Mouse (Mus musculus) lung, postnatal 0 days (tissue): ENCODE data around the gene Pmpca. TPM values are rescaled to one million over a fixed set of nuclear protein-coding genes. Genes with fewer than 3 reads are reported as not detected.
"Not testable (repeated sequence)": the region's sequence is repeated elsewhere in the genome, so short reads cannot be mapped to it uniquely, and the experiment has no call there.

Experiments used
- ATAC-seq: fragments of 200-750 bp; cut with Nextera tagmentation; 2 replicates; pipeline ENCODE4 v1.8.0; 2017; ENCODE audit warnings: moderate library complexity
- DNase-seq: peaks from one replicate; pipeline ENCODE4 v3.0.0-alpha.2; 2016; ENCODE audit warnings: low spot score
- H3K27ac ChIP-seq: fragments of 300-500 bp; sonication (generic); 2 replicates; pipeline ENCODE4 v1.5.1; 2014; ENCODE audit warnings: antibody characterized with exemption, mild to moderate bottlenecking, low read length, mixed read lengths
- H3K27me3 ChIP-seq: fragments of 300-500 bp; sonication (generic); replicated peaks from 2 replicates; pipeline ENCODE4 v1.6.1; 2014; ENCODE audit warnings: low read length, mixed read lengths; ENCODE audit not compliant: insufficient read depth
- H3K36me3 ChIP-seq: fragments of 300-500 bp; sonication (generic); 2 replicates; pipeline ENCODE4 v1.6.1; 2014; ENCODE audit warnings: low read length, mixed read lengths; ENCODE audit not compliant: insufficient read depth
- H3K4me1 ChIP-seq: fragments of 300-500 bp; sonication (generic); 2 replicates; pipeline ENCODE4 v1.6.1; 2014; ENCODE audit warnings: antibody characterized with exemption, low read depth, low read length, mixed read lengths; ENCODE audit not compliant: insufficient read depth
- H3K4me2 ChIP-seq: fragments of 300-500 bp; sonication (generic); replicated peaks from 2 replicates; pipeline ENCODE4 v1.6.1; 2014; ENCODE audit warnings: low read depth, mild to moderate bottlenecking, low read length, moderate library complexity, mixed read lengths
- H3K4me3 ChIP-seq: fragments of 300-500 bp; sonication (generic); 2 replicates; pipeline ENCODE4 v1.5.1; 2014; ENCODE audit warnings: low read depth, low read length
- H3K9ac ChIP-seq: fragments of 300-500 bp; sonication (generic); replicated peaks from 2 replicates; pipeline ENCODE4 v1.6.1; 2014; ENCODE audit warnings: low read depth, mild to moderate bottlenecking
- H3K9me3 ChIP-seq: fragments of 300-500 bp; sonication (generic); 2 replicates; pipeline ENCODE4 v1.6.1; 2016; ENCODE audit warnings: low read length, mixed read lengths
- CTCF ChIP-seq: IDR thresholded peaks from 2 replicates; pipeline ENCODE4 v1.5.1; 2016; ENCODE audit warnings: antibody characterized with exemption, mild to moderate bottlenecking
- EP300 ChIP-seq: IDR thresholded peaks from 2 replicates; pipeline ENCODE4 v1.6.1; 2016; ENCODE audit warnings: antibody characterized with exemption, mild to moderate bottlenecking, control low read depth
- WGBS: fragments of 180-500 bp; shearing (Covaris S2); extraction: QIAGEN DNeasy Blood & Tissue Kit; methylation state at CpG from one replicate; pipeline ENCODE4 v1.1.7; 2014; 5-methylcytosine and 5-hydroxymethylcytosine counted together
- polyA plus RNA-seq: library from polyadenylated mRNA; unstranded; fragments of >200 nt; fragmentation: Nextera tagmentation; extraction: Ambion mirVana; gene quantifications from 2 replicates; pipeline ENCODE4 v1.2.1, GENCODE M21; 2015

The Pmpca gene
- polyA plus RNA-seq, 1 experiment from 2014 or later: 39.0 TPM

DNA sequence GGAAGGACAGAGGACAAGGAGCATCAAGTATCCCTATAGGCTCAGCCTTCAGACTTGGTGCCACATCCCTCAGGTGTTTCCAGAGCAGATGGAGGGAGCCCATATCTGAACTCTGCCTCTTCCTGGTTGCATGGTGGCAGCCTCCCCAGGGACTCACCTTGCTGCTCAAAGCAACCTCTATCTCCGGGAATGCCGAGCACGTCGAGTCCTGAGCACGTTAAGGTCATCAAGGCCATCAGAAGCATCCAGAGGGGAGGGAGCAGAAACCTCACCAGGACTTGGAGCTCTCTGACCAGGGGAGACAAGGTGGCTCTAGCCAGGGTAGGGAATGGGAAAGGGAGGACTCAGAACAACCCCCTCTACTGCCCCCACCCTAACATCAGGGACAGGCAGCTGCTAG lies 25.7 kb upstream of the Pmpca start:
- ATAC-seq (no peak), DNase-seq (no peak)
- no peak overlapping the region for H3K4me2 ChIP-seq
- TF ChIP-seq EP300: no peak
- no peak for TF ChIP-seq CTCF
- no peaks in the 10 kb centered on the region; the same call in 1 of the 2 replicates for H3K4me1 ChIP-seq
- WGBS: 49% methylated on average over 5 of the region's 5 CpGs
- H3K9me3 ChIP-seq: no peaks in the 10 kb centered on the region
- H3K36me3 ChIP-seq: peaks cover 14% of the 10 kb centered on the region; the same call in 1 of the 2 replicates
- H3K9ac ChIP-seq: no peak overlapping the region
- H3K27ac ChIP-seq: no peak overlapping the region
- no peaks in the 10 kb centered on the region for H3K27me3 ChIP-seq
- no peak overlapping the region for H3K4me3 ChIP-seq

DNA sequence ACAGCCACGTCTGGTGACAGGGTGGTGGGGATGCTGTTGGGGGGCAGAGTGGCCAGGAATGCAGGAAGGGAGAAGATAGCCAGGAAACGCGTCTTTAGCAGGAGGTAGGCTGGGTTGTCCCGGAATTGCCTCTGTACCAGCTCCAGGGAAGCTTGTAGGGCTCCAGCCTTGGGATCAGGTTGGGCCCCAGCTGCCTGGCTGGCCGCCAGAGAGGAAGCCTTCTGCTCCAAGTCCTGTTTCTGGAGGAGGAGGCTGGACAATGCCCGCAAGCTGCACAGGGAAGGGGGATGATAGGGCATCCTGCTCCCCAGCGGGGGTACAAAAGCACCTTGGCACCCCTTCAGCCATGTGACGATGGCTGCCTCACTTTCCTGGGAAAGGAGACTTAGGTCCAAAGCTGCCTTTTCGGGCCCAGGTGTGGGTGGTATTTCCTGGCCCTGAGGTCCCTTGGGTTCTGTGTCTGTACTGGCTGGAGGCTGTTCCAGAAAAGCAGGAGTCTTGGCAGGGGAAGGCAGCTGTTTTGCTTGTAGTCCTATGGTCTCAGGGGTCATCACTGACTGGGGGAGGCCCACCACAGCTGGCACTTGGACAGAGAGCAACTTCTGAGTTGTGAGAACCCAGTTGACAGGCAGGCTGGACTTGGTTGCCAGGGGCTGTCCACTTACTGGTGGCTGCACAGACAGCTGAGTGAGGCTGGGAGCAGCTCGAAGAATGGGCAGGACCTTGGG lies 24.2 kb upstream of the Pmpca start:
- Histone ChIP-seq H3K27me3 (no peaks in the 10 kb centered on the region), H3K4me1 (no peaks in the 10 kb centered on the region; the same call in 1 of the 2 replicates), H3K9me3 (no peaks in the 10 kb centered on the region), H3K36me3 (peaks cover 17% of the 10 kb centered on the region), H3K4me3 (no peak overlapping the region), H3K4me2 (no peak overlapping the region), H3K9ac (no peak overlapping the region), H3K27ac (no peak overlapping the region)
- no peak for TF ChIP-seq EP300
- TF ChIP-seq CTCF: no peak
- ATAC-seq: peak; percentile 25; the same call in 1 of the 2 replicates
- peak; percentile 60 for DNase-seq
- WGBS: 53% methylated on average over 10 of the region's 10 CpGs

DNA sequence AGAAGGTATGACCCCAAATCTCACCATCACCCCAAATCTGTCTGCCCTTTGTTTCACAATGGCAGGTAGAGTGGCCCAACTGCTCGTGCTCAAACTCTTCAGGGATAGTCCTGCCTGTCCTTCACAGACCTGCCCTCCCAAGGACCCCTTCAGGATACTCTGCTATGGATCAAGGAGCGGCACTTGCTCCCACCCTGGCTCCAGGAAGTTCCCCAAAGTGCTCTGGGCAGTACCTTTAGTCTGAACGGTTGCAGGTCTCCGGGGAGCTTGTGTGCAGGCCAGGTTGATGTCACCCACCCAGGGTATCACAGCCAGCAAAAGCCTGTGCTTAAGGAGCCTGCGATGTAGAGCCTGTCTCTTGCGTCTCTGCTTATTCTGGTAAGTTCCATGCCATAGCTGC lies 21.2 kb upstream of the Pmpca start:
- WGBS: 88% methylated on average over 6 of the region's 6 CpGs
- Histone ChIP-seq H3K27ac (no peak overlapping the region), H3K9ac (no peak overlapping the region), H3K27me3 (no peaks in the 10 kb centered on the region), H3K36me3 (peaks cover 24% of the 10 kb centered on the region), H3K4me3 (no peak overlapping the region), H3K4me1 (no peaks in the 10 kb centered on the region; the same call in 1 of the 2 replicates), H3K4me2 (no peak overlapping the region), H3K9me3 (no peaks in the 10 kb centered on the region)
- ATAC-seq (no peak), DNase-seq (no peak)
- TF ChIP-seq EP300 (no peak), CTCF (no peak)

DNA sequence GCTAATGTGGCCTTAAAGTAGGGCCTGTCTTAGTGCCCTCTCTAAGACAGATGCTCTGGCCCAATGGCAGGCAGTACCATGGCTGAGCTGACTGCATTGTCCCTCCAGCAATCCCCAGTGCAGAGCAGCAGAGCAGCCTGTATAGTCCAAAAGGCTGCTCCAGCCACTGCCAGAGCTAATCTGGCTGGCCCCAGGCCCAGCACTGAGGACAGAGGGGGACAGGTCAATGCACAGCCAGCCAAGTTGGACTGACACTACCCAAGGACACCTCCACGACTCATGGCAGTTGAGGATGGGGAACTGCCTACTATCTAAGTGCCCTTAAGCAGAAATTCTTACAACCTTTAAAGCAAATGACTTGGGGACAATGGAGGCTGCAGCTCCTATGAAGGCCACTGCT lies 20.6 kb upstream of the Pmpca start:
- Histone ChIP-seq H3K4me1 (no peaks in the 10 kb centered on the region; the same call in 1 of the 2 replicates), H3K9me3 (no peaks in the 10 kb centered on the region), H3K36me3 (peaks cover 30% of the 10 kb centered on the region), H3K4me3 (no peak overlapping the region), H3K9ac (no peak overlapping the region), H3K27ac (no peak overlapping the region), H3K4me2 (no peak overlapping the region), H3K27me3 (no peaks in the 10 kb centered on the region)
- no peak for ATAC-seq
- TF ChIP-seq EP300 (no peak), CTCF (no peak)
- 71% methylated on average over 1 of the region's 1 CpGs for WGBS
- no peak for DNase-seq

DNA sequence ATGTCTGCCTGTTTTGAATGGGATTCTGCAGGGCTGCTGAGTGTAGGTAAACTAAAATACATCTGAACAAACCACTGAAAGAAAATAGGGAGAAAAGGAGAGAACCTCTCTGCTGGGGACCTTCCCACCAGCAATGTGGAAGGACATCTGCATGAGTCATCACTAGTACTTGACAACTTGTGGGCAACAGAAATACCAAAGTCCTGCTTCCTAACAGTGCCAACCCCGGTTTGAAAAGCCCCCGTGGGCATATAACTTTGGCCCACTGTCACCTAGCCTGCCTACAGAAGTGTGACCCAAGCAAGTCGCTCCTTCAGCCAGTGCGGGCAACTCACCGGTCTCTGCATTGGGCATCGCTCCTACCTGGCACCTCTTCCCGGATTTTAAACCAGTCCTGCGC lies 16.7 kb upstream of the Pmpca start:
- peaks cover 38% of the 10 kb centered on the region for H3K36me3 ChIP-seq
- TF ChIP-seq EP300 (no peak), CTCF (no peak)
- WGBS: 98% methylated on average over 8 of the region's 8 CpGs

DNA sequence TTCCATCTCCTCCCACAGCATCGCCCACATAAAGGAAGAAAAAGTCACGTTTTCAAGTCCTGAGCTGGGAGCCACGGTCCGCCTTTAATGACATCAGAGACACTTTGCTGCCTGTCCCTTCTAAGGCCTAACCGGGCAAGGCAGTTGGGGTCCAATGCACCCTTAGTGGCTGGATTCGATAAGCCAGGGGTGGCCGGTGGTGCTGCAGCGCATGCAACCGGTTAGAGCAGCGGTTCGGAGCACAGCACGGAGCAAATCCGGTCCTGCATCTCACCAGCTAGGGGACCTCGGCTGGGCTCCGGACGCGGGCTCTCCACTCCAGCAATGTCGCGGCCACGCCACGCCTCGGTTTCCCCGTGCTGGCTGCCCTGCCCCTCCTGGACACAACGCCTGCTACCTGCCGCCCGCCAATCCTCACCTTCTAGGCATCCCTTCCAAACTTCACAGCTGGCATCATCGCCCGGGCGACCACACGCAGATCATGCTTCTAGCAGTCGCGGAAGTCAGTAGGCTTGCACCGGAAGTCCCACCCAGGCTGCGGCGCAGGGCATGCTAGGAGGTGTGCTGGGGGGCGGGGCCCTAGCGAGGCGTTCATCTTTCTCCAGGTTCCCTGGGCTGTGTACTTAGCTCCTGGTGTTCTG lies 8.9 kb upstream of the Pmpca start, which contains the start of gene Snapc4:
Gene Snapc4 (minus strand): TSS at position 523 of the 641 bp plus-strand sequence.
- Histone ChIP-seq H3K4me2 (peak within 1 kb of the TSS; percentile 92), H3K36me3 (peaks cover 18% of the 10 kb centered on the region), H3K9me3 (no peaks in the 10 kb centered on the region), H3K27ac (peak within 1 kb of the TSS; percentile 51), H3K27me3 (no peaks in the 10 kb centered on the region), H3K4me1 (no peaks in the 10 kb centered on the region), H3K4me3 (peak within 1 kb of the TSS; percentile 55), H3K9ac (peak within 1 kb of the TSS; percentile 57)
- TF ChIP-seq EP300 (no peak), CTCF (no peak)
- DNase-seq (peak; percentile 94), ATAC-seq (peak; percentile 98)
- WGBS: under 1% methylated on average over 38 of the region's 38 CpGs

More for the DNA sequence above, 16.7 kb upstream of the Pmpca start:
- Histone ChIP-seq H3K4me1 (no peaks in the 10 kb centered on the region), H3K27me3 (no peaks in the 10 kb centered on the region), H3K27ac (no peak overlapping the region), H3K4me2 (no peak overlapping the region), H3K4me3 (no peak overlapping the region), H3K9ac (no peak overlapping the region), H3K9me3 (no peaks in the 10 kb centered on the region)
- ATAC-seq (no peak), DNase-seq (no peak)

DNA sequence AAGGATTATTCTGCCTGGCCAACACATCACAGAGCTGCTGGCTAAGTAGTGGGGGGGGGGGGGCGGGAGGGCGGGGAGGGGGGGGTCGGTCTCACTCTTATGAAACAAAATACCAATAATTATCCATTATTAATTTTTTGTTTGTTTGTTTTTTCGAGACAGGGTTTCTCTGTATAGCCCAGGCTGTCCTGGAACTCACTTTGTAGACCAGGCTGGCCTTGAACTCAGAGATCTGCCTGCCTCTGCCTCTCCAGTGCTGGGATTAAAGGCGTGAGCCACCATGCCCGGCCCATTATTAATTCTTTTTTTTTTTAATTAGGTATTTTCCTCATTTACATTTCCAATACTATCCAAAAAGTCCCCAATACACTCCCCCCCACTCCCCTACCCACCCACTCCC lies 8.3 kb upstream of the Pmpca start:
- not testable (repeated sequence) for H3K9me3 ChIP-seq, ATAC-seq, H3K4me1 ChIP-seq, H3K27ac ChIP-seq, H3K9ac ChIP-seq, H3K27me3 ChIP-seq, DNase-seq
- peak overlapping the region; percentile 55 for H3K4me3 ChIP-seq
- peak overlapping the region; percentile 92 for H3K4me2 ChIP-seq
- WGBS: 31% methylated on average over 6 of the region's 6 CpGs
- H3K36me3 ChIP-seq: peaks cover 22% of the 10 kb centered on the region
